Mouse (Mus musculus) neural tube, embryonic 12.5 days (tissue): ENCODE measurements around the gene Hist1h2ba. TPM values are rescaled to one million over a fixed set of nuclear protein-coding genes. Genes with fewer than 3 reads are reported as not detected.

ENCODE experiments used
- ATAC-seq: fragments of 200-750 bp; cut with Nextera tagmentation; 2 replicates; pipeline ENCODE4 v1.8.0; 2017; ENCODE audit warnings: low read depth, mild to moderate bottlenecking, moderate TSS enrichment, moderate library complexity; ENCODE audit not compliant: low FRiP score
- H3K27ac ChIP-seq: fragments of 300-500 bp; sonication (generic); 2 replicates; pipeline ENCODE4 v1.5.1; 2016
- H3K27me3 ChIP-seq: fragments of 300-500 bp; sonication (generic); replicated peaks from 2 replicates; pipeline ENCODE4 v1.6.1; 2016; ENCODE audit warnings: mild to moderate bottlenecking
- H3K36me3 ChIP-seq: fragments of 300-500 bp; sonication (generic); 2 replicates; pipeline ENCODE4 v1.6.1; 2016; ENCODE audit warnings: mild to moderate bottlenecking
- H3K4me1 ChIP-seq: fragments of 300-500 bp; sonication (generic); 2 replicates; pipeline ENCODE4 v1.6.1; 2016
- H3K4me2 ChIP-seq: fragments of 300-500 bp; sonication (generic); replicated peaks from 2 replicates; pipeline ENCODE4 v1.6.1; 2016; ENCODE audit warnings: mild to moderate bottlenecking
- H3K4me3 ChIP-seq: fragments of 300-500 bp; sonication (generic); 2 replicates; pipeline ENCODE4 v1.5.1; 2016
- H3K9ac ChIP-seq: fragments of 300-500 bp; sonication (generic); 2 replicates; pipeline ENCODE4 v1.6.1; 2016; ENCODE audit warnings: mild to moderate bottlenecking
- H3K9me3 ChIP-seq: fragments of 300-500 bp; sonication (generic); 2 replicates; pipeline ENCODE4 v1.6.1; 2016; ENCODE audit warnings: mild to moderate bottlenecking
- WGBS: fragments of 180-500 bp; shearing (Covaris S2); methylation state at CpG from one replicate; pipeline ENCODE4 v1.1.7; 2016; 5-methylcytosine and 5-hydroxymethylcytosine counted together
- polyA plus RNA-seq: library from polyadenylated mRNA; unstranded; fragments of >200 nt; fragmentation: Nextera tagmentation; extraction: Ambion mirVana; gene quantifications from 2 replicates; pipeline ENCODE4 v1.2.1, GENCODE M21; 2016

Gene Hist1h2ba
- polyA plus RNA-seq, 1 experiment from 2014 or later, result not detected

DNA sequence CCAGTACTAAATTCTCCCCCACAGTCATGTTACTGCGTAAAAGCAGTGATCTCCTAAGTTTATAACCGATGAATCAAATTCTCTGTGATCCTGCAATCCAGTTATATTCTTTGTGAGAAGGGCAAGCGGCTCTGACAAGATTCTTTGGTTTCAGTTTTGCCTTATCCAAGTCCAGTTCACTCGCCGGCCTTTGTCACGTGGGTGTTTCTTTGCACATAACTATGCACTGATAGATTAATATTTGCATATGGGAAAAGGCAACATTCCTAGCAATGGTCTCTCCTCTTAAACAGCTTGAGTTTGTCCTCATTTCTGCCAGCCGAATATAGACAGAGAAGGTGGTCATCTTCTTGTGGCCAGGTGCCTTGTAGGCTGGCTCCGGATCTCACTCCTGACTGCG, 3.5 kb downstream of the Hist1h2ba start:
- Histone ChIP-seq H3K9me3 (peaks cover 4% of the 10 kb centered on the region), H3K9ac (no peak overlapping the region), H3K4me3 (no peak overlapping the region), H3K36me3 (no peaks in the 10 kb centered on the region), H3K4me2 (no peak overlapping the region), H3K4me1 (no peaks in the 10 kb centered on the region), H3K27me3 (no peaks in the 10 kb centered on the region), H3K27ac (no peak overlapping the region)
- ATAC-seq, result no peak
- 94% methylated on average over 9 of the region's 9 CpGs for WGBS

DNA sequence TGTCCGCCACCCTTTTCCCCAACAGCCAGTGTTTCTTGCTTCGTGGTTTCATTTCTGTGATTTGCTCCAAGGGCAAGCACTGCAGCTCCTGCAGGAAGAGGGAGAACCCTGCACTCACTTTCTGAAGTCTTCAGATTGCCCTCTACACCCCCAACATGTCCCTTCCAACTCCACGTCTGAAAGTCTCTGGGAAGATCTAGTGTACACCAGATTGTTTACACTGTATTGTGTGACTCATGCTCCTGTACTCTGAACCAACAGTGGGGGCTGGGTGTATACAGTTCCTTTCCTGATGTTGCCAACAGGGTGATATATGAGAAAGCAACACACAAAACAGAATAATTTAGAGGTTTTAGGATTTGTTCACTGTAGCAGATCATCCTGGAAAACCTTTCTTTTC, 5.3 kb downstream of the Hist1h2ba start:
- Histone ChIP-seq H3K9me3 (no peaks in the 10 kb centered on the region; the same call in 1 of the 2 replicates), H3K4me2 (no peak overlapping the region), H3K4me1 (no peaks in the 10 kb centered on the region), H3K9ac (no peak overlapping the region), H3K4me3 (no peak overlapping the region), H3K27ac (no peak overlapping the region), H3K27me3 (no peaks in the 10 kb centered on the region), H3K36me3 (no peaks in the 10 kb centered on the region)
- ATAC-seq, result no peak
- 68% methylated on average over 3 of the region's 3 CpGs for WGBS

DNA sequence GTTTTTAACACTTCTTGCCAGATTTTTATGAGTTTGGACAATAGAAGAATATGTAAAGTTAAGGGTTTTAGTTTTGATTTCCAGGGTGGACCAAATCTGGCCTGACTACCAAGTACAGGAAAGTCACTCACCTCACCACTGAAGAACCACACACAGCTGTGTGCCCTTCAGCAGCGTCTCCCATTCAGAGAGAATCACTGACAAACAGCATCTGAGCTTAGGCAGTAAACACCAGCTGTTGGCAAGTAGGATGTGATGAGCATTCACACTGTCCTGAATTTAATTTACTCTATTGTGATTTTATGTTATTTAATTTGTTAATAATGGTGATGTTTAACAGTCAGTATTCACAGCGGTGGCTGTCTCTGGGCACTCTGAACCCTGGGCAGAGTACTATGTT, 8.2 kb downstream of the Hist1h2ba start:
- WGBS, result 69% methylated on average over 2 of the region's 2 CpGs
- no peaks in the 10 kb centered on the region for H3K36me3 ChIP-seq
- no peak overlapping the region for H3K9ac ChIP-seq
- no peak overlapping the region for H3K4me3 ChIP-seq
- H3K4me1 ChIP-seq, result no peaks in the 10 kb centered on the region
- H3K9me3 ChIP-seq, result no peaks in the 10 kb centered on the region
- ATAC-seq, result no peak
- no peak overlapping the region for H3K27ac ChIP-seq
- H3K27me3 ChIP-seq, result no peaks in the 10 kb centered on the region
- no peak overlapping the region for H3K4me2 ChIP-seq

DNA sequence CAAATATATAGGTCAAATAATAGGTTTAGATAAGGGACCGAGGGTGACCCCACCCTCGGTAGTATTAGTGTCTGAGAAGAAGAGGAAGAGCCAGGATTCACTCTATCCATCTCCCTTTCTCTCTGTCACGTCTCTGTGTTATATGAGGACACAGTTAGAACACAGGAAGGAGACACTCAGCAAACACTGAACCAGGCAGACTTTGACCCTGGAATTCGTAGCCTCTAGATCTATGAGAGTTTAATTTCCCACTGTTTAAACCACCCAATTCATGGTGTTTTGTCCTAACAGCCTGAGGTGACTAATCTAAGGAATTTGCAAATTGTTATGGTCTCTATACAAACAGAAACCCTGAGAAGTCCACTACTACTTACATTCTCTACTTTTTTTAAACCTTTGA, 16.3 kb downstream of the Hist1h2ba start:
- Histone ChIP-seq H3K36me3 (no peaks in the 10 kb centered on the region), H3K4me1 (peaks cover 3% of the 10 kb centered on the region; the same call in 1 of the 2 replicates), H3K4me2 (no peak overlapping the region), H3K9ac (no peak overlapping the region), H3K27ac (no peak overlapping the region), H3K27me3 (no peaks in the 10 kb centered on the region), H3K4me3 (no peak overlapping the region), H3K9me3 (no peaks in the 10 kb centered on the region)
- ATAC-seq, result no peak
- WGBS, result 78% methylated on average over 4 of the region's 4 CpGs

DNA sequence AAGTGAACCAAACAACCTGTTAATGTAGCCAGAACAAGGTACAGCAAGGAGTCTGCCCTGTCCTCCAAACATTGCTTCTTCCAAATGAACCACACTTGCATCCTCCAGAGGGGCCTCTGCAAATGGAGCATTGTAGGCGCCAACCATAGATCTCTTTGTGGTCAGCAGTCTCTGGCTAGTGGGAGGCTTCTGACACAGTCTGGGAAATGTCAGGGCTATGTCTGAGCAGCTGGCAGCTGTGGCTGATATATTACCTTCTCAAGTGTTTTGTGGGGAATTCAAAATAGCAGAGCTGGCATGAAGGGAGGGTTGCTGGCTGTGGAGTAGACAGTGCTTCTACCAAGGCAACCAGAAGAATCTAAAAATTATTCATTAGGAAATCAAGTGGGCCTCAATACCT, 17.8 kb downstream of the Hist1h2ba start:
- Histone ChIP-seq H3K9me3 (no peaks in the 10 kb centered on the region), H3K4me3 (no peak overlapping the region), H3K4me1 (peaks cover 3% of the 10 kb centered on the region; the same call in 1 of the 2 replicates), H3K27me3 (no peaks in the 10 kb centered on the region), H3K36me3 (no peaks in the 10 kb centered on the region), H3K27ac (no peak overlapping the region), H3K9ac (no peak overlapping the region), H3K4me2 (no peak overlapping the region)
- no peak for ATAC-seq
- 84% methylated on average over 1 of the region's 1 CpGs for WGBS

DNA sequence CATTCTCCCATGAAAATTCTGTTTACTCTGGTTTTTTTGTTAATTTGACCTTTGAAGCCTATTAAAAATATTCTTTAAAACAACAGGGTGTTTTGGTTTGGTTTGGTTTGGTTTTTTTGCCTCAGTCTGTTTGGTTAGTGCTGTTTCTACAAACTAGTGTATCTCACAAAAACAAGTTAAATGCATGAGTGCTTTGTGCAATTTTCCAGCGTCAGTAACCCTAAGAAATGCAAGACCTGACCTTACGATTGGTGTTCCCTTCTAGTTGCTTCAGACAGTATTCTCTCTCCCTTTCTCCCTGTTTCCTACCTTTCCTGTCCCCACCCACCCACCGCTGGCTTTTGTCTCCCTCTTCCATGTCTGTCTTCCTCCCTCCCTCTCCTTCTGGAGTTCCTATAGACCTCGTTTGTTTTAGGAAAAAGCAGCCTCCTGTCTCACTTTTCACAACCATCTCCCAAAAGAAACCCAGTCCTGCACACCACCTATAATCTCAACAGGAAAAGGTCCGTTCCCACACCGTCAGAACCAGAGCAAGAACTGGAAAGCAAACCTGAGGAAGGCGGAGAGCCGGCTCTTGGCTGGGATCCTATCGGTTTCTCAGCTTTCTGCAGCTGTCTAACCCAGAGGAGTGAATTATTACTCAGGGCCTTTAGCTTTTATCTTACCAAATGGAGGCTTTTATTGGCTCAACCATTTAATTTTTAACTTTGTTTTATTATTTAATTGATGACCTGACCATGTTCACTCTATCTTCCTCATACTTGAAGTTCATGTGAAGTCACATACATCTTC, 19.4 kb downstream of the Hist1h2ba start, which contains the start of gene Slc17a4:
Gene Slc17a4, minus strand, starts transcription at position 634 of the 792 bp plus-strand sequence.
- 66% methylated on average over 9 of the region's 9 CpGs for WGBS
- ATAC-seq, result no peak
- no peak within 1 kb of the TSS for H3K27ac ChIP-seq

DNA sequence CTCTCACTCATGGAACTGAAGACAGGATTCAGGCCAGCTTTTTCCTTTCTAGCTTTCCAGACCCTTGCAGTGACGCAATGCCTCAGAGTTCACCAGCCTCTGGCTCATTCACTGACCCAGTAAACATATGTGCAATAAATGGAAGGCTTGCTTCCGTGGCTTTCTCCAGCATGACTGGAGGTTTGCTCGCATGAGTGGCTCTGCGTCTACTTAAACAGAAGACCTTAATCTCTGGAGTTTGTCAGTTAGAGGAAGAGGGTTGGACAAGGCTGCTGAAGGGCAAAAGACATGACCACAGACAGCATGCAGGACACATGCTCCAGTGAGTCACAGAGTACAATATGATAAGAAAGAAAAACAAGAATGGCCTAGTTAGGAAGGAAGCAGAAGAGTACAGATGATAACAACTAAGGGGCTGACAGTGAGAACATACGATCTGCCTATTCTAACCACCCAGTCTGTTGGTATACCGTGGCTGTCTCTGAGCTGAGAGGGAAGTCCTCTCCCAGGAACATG, 20.1 kb downstream of the Hist1h2ba start:
- Histone ChIP-seq H3K36me3 (no peaks in the 10 kb centered on the region), H3K4me1 (peaks cover 3% of the 10 kb centered on the region; the same call in 1 of the 2 replicates)
- no peak for ATAC-seq

More for the DNA sequence above, 19.4 kb downstream of the Hist1h2ba start, which contains the start of gene Slc17a4:
- Histone ChIP-seq H3K9me3 (no peaks in the 10 kb centered on the region), H3K4me1 (peaks cover 3% of the 10 kb centered on the region; the same call in 1 of the 2 replicates), H3K27me3 (no peaks in the 10 kb centered on the region), H3K4me2 (no peak within 1 kb of the TSS), H3K4me3 (no peak within 1 kb of the TSS), H3K36me3 (no peaks in the 10 kb centered on the region), H3K9ac (no peak within 1 kb of the TSS)

DNA sequence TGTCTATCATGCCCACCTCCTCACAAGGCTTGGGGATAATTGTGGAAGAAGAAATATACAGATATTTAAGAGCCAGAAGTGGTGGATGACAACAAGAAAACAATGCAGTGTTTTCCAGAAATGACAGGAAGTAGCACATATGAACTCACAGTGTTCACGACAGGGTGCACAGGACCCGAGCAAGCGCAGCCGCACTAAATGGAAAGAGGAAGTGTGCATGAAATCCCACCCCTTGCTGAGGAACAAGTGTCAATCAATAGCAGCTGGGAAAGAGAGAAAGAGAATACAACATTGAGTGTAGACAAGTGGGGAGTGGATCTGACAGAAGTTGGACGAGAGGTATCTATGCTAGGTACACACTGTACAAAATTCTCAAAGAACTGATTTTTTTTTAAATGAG, 22.6 kb downstream of the Hist1h2ba start:
- H3K9ac ChIP-seq, result no peak overlapping the region

More for the DNA sequence above, 20.1 kb downstream of the Hist1h2ba start:
- H3K9ac ChIP-seq, result no peak overlapping the region
- H3K9me3 ChIP-seq, result no peaks in the 10 kb centered on the region
- no peaks in the 10 kb centered on the region for H3K27me3 ChIP-seq
- no peak overlapping the region for H3K4me3 ChIP-seq
- H3K27ac ChIP-seq, result no peak overlapping the region
- H3K4me2 ChIP-seq, result no peak overlapping the region
- WGBS, result 45% methylated on average over 6 of the region's 6 CpGs

DNA sequence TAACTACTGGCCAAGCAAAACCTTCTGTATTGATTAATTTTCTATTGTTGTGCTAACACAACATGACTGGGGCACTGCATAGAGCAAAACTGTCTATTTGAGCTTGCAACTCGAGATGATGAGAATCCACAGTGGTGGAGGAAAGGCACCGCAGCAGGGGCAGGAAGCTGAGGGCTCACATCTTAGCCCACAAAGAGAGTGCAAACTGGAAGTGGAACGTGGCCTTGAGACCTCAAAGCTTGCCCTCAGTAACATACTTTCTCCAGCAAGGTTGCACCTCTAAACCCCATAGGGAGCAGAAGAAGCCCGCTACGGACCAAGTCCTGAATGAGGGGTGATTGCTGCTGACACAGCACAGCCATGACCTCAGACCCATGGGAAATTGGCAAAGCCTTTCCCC, 23.8 kb downstream of the Hist1h2ba start:
- no peak for ATAC-seq
- WGBS, result 84% methylated on average over 5 of the region's 5 CpGs

More for the DNA sequence above, 22.6 kb downstream of the Hist1h2ba start:
- Histone ChIP-seq H3K4me1 (0 out of 2 replicates have a peak, but pooled peaks cover 3% of the 10 kb centered on the region), H3K27me3 (no peaks in the 10 kb centered on the region), H3K4me3 (no peak overlapping the region), H3K27ac (no peak overlapping the region), H3K36me3 (no peaks in the 10 kb centered on the region), H3K9me3 (no peaks in the 10 kb centered on the region), H3K4me2 (no peak overlapping the region)
- ATAC-seq, result no peak
- 87% methylated on average over 5 of the region's 5 CpGs for WGBS

DNA sequence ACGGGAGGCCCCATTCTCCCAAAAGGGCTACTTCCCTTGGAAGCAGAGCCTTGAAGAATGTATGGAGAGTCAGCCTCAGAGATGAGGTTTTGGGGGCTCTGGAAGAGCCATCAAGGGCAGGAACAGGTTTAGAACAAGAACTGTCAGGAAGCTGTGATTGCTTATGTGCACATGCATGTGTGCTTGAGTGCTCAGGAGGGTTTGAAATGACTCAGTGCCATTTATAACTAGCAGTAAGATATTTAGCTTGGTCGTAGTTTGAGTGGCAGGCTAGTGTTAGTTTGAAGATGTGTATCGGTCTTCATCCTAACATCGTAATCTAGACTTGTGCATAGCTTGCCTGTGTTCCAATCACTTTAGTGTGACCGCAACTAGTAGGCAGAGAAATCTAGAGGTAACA, 27.1 kb downstream of the Hist1h2ba start:
- ATAC-seq, result no peak
- H3K9me3 ChIP-seq, result no peaks in the 10 kb centered on the region
- H3K36me3 ChIP-seq, result no peaks in the 10 kb centered on the region
- H3K27me3 ChIP-seq, result no peaks in the 10 kb centered on the region
- H3K4me3 ChIP-seq, result no peak overlapping the region
- no peak overlapping the region for H3K9ac ChIP-seq
- no peaks in the 10 kb centered on the region for H3K4me1 ChIP-seq
- H3K4me2 ChIP-seq, result no peak overlapping the region
- H3K27ac ChIP-seq, result no peak overlapping the region
- 95% methylated on average over 5 of the region's 5 CpGs for WGBS

More for the DNA sequence above, 23.8 kb downstream of the Hist1h2ba start:
- Histone ChIP-seq H3K4me1 (no peaks in the 10 kb centered on the region), H3K27me3 (no peaks in the 10 kb centered on the region), H3K4me2 (no peak overlapping the region), H3K4me3 (no peak overlapping the region), H3K27ac (no peak overlapping the region), H3K9me3 (no peaks in the 10 kb centered on the region), H3K9ac (no peak overlapping the region), H3K36me3 (no peaks in the 10 kb centered on the region)

DNA sequence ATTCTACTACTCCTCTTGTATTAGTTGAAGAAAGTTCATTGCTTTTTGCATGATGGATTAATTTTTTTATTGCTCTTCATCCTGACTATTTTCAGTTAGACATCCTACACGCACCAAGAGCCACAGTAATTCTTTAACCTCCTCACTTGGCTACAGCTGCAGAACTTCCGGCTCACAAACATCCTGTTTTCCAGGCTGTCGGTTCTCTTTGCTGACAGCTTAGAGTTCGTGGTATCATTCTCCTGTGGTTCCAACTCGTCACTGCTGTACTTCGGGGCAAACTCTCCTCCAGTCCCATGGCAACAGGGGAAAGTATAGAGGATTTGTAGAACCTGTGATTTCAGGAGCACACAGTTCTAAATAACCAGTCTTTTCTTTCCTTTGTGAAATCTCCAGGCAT, 35.7 kb downstream of the Hist1h2ba start:
- H3K9ac ChIP-seq, result no peak overlapping the region
- WGBS, result 73% methylated on average over 6 of the region's 6 CpGs
- H3K4me1 ChIP-seq, result peaks cover 2% of the 10 kb centered on the region; the same call in 1 of the 2 replicates
- no peaks in the 10 kb centered on the region for H3K36me3 ChIP-seq
- no peaks in the 10 kb centered on the region for H3K9me3 ChIP-seq
- H3K4me2 ChIP-seq, result no peak overlapping the region
- ATAC-seq, result no peak
- no peaks in the 10 kb centered on the region for H3K27me3 ChIP-seq
- H3K27ac ChIP-seq, result no peak overlapping the region
- no peak overlapping the region for H3K4me3 ChIP-seq

DNA sequence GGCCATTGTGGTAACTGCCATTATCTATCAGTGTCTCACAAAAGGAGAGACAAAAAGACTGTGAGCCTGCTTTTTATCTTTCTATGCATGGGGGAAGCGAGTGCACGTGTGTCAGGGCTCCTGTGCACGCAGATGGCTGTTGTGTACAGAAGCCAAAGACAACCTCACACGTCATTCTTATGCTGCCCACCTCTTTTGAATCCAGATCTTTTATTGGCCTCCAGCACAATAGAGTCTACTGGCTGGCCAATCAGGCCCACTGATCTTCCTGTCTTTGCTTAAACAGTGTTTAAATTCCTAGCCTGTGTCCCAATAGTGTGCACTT, 40.7 kb downstream of the Hist1h2ba start:
- Histone ChIP-seq H3K36me3 (no peaks in the 10 kb centered on the region), H3K9ac (no peak overlapping the region), H3K27me3 (no peaks in the 10 kb centered on the region), H3K27ac (no peak overlapping the region), H3K9me3 (no peaks in the 10 kb centered on the region), H3K4me2 (no peak overlapping the region; the same call in 1 of the 2 replicates), H3K4me1 (peaks cover 5% of the 10 kb centered on the region; the same call in 1 of the 2 replicates), H3K4me3 (no peak overlapping the region)
- no peak for ATAC-seq
- WGBS, result 22% methylated on average over 4 of the region's 4 CpGs
